Mouse (Mus musculus): ENCODE measurements around the gene Ethe1. TPM values are rescaled to one million over a fixed set of nuclear protein-coding genes. Genes with fewer than 3 reads are reported as not detected.
"Not testable (repeated sequence)": the region's sequence is repeated elsewhere in the genome, so short reads cannot be mapped to it uniquely, and the experiment has no call there.

Ethe1 gene
- total RNA-seq, 2 experiments from 2014 or later = 52.9 to 56.5 TPM

- DNase-seq = no peak
- intact Hi-C loops (cut with DNase I) = no loop called here
Observed at GRCm38 (mm10) chr7:24610144-24610878, 23.0 kb downstream of the Ethe1 start, which contains the start of gene Phldb3. Gene Phldb3, plus strand, starts transcription at chr7:24610763.

GRCm38 (mm10) chr7:24610879-24611494 is 23.6 kb downstream of the Ethe1 start:
- DNase-seq = peak; percentile 85 to 92
- intact Hi-C loops (cut with DNase I) = no loop called here

- DNase-seq = no peak
- intact Hi-C loops (cut with DNase I) = no loop called here
Observed at GRCm38 (mm10) chr7:24611709-24612108, 24.4 kb downstream of the Ethe1 start.

- intact Hi-C loops (cut with DNase I) = no loop called here
- no peak for DNase-seq
Observed at GRCm38 (mm10) chr7:24612308-24612910, 25.1 kb downstream of the Ethe1 start.

DNA sequence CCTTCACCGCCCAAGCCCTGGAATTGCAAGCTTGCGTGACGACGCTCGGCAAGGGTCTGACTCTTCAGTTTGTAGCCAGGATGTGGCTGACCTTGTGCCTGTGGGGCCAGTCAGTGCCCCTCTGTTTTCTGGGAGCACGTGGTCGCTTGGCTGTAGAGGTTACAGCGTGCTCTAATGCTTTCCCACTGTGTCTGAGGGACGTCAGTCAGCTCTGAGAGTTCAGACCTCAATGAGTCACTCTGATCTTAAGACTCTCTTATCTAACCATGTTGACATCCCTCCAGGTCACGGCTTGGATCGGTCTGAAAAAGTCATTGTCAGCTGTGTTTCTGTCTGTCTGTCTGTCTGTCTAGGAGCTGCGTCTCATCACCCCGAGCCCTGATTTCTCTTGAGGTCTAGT is 27.5 kb downstream of the Ethe1 start:
- intact Hi-C loops (cut with DNase I) = no loop called here
- DNase-seq = no peak

DNA sequence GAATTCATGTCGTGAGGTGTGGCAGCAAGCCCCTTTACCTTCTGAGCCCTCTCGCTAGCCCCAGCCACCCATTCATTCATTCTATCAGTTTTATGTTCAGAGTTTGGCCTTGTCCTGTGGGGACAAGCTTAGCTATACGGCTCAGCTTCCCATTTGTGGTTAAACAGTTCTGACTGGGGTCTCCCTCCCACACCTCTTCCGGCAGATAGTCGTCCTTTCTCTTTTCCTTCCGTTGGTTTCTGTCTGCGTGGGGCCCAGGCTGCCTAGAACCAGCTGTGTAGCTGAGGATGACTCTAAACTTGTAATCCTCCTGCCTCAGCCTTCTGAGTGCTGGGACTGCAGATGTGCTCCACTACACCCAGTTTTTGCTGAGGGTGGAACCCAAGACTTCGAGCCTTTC is 30.4 kb downstream of the Ethe1 start:
- DNase-seq = no peak
- intact Hi-C loops (cut with DNase I) = no loop called here

DNA sequence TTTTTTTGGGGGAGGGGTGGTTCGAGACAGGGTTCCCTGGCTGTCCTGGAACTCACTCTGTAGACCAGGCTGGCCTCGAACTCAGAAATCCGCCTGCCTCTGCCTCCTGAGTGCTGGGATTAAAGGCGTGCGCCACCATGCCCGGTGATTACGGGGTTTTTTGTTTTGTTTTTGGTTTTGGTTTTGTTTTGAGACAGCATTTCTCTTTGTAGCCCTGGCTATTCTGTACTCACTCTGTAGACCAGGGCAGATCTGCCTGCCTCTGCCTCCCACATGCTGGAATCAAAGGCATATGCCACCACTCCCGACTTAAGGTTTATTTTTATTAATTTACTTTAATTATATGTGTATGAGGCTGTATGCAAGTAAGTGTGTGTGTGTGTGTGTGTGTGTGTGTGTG is 31.0 kb downstream of the Ethe1 start:
- DNase-seq; intact Hi-C loops (cut with DNase I): not testable (repeated sequence)

DNA sequence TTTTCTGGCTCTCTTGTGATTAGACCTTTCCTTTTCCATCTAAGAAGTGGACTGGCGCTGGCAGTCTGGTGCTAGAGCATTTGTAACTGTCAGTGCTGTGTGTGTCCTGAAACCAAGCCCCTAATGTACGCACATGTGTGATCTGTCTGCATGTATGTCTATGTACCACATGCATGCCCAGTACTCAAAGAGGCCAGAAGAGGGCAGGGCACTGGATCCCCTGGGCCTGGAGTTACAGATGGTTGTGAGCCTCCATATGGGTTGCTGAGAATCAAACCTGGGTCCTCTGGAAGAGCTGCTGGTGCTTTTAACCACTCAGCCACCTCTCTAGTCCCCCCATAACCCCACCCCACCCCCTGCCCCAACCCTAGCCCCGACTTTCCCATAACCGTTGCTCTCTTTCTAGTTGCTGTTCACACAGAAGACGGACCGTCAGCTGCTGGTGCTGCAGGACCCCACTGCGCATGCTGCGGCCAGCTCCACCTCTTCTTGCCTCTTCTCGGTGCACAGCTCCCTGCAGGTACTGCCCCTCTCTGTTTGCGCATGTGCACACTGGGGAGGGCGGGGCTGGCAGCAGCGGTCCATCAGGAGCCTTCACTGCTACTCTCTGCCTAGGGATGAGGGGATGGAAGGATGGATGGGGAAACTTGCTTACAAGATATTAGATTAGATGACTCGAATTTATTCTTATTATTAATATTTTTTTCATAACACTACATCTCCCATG is 32.5 kb downstream of the Ethe1 start:
- intact Hi-C loops (cut with DNase I) = no loop called here
- no peak for DNase-seq

DNA sequence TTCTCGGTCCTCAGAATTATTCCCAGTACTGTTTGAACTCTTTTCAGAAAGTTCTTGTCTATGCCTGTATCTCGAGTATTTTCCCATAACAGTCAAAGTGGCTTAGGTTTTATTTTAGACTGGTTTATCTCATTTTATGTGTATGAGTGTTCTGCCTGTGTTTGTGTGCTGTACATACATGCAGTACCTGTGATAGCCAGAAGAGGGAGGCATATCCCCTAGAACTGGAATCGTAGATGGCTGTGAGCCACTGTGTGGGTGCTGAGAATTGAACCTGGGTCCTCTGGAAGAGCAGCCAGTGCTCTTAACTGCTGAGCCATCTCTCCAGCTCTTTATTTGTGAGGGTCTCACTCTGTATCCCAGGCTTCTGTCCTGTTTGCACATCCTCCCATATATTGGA is 33.9 kb downstream of the Ethe1 start:
- intact Hi-C loops (cut with DNase I) = no loop called here
- no peak for DNase-seq

GRCm38 (mm10) chr7:24622967-24623366 is 35.6 kb downstream of the Ethe1 start:
- intact Hi-C loops (cut with DNase I) = no loop called here
- no peak for DNase-seq

DNA sequence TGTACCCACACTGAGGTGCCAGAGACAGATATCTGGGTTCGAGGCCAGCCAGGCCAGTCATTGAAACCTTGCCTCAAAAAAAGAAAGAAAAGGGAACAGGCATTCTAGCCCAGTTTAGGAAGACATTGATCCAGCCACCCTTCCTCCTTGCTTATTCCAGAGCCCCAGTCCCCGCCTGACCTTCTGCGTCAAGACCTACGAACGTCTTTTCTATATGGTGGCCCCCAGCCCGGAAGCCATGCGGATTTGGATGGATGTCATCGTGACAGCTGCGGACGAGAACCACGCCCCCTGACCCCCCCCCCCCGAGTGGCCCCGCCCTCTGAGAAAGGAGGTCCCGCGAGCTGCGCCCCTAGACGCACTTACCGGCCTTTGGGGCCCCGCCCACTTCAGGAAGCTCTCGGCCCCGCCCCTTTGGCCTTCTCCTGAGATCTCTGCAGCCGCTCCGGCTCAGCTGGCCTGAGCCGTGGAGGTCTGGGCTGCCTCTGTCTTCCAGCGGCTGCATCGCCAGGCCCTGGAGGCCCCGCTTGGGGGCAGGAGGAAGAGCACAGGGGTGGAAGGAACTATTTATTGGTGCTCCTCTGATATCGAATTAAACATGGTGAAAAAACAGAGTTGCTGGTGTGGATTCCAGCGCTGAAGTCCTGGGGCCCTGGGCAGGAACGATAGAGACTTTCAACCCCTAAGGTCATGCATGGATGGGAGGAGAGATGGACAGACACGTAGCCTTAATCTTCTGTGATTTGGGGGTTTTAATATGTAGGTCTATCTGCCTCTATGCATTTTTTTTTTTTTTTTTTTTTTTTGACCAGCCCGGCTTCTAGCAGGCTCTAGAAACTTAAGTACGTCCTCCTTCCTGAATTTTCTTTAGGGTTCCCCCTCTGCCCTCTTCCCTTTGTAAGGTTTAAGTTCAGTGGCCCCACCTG is 41.6 kb downstream of the Ethe1 start:
- intact Hi-C loops (cut with DNase I) = no loop called here
- peak; percentile 71 to 77 for DNase-seq

DNA sequence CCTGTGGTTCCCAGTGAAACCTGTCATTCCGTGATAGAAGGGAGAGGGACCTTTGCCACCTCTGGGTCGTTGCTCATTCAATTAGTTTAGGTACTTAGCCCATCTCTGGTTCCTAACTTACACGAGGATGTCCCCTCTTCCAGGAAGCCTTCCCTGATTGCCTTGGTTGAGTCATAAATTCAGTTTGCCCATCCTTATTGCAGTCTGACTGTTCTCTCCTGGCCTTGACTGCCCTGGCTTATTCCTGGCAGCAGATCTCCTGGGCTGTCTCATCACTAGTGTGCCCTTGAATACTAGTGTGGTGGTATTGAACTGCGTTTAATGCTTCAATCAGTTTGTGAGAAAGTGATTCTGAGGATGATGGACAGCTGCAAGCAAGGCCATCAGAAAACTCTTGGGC is 42.3 kb downstream of the Ethe1 start:
- intact Hi-C loops (cut with DNase I) = no loop called here
- DNase-seq = no peak

GRCm38 (mm10) chr7:24630116-24630880 is 43.0 kb downstream of the Ethe1 start:
- DNase-seq = no peak
- intact Hi-C loops (cut with DNase I) = no loop called here

DNA sequence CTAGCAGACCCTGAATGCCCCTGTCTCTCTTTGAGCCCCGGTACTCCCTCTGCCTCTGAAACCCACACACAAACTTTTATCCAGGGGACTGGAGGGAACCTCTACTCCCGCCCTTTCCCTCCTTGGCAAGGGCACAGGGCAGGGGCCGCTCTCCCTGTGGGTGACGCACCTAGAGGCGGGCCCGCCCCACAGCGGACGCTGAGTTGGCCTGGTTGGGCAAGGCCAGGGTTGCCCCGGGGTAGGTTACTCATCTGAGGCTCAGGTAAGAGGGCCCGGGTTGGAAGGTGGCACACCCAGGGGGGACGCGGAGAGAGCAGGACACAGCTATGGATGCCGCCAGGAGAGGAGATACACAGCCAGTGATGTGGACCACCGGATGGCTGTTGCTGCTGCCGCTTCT is 48.9 kb downstream of the Ethe1 start, which contains the start of gene Lypd3:
TSS of gene Lypd3 (plus strand) at position 287 of the 400 bp plus-strand sequence.
- no peak for DNase-seq
- intact Hi-C loops (cut with DNase I) = no loop called here

DNA sequence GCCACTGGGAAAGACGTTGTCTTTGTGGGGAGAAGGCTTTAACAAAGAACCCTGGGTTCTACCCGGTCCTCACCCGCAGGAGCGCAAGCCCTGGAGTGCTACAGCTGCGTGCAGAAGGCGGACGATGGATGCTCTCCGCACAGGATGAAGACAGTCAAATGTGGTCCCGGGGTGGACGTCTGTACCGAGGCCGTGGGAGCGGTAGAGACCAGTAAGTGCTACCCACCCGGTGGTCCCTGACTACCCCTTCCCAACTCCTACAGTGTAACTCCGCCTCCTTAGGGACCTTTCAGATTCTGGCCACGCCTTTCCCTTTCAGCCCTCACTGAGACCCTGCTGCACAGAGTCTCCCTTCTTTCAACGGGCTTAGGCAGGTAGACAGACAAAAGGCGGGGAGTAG is 49.7 kb downstream of the Ethe1 start:
- intact Hi-C loops (cut with DNase I) = no loop called here

DNA sequence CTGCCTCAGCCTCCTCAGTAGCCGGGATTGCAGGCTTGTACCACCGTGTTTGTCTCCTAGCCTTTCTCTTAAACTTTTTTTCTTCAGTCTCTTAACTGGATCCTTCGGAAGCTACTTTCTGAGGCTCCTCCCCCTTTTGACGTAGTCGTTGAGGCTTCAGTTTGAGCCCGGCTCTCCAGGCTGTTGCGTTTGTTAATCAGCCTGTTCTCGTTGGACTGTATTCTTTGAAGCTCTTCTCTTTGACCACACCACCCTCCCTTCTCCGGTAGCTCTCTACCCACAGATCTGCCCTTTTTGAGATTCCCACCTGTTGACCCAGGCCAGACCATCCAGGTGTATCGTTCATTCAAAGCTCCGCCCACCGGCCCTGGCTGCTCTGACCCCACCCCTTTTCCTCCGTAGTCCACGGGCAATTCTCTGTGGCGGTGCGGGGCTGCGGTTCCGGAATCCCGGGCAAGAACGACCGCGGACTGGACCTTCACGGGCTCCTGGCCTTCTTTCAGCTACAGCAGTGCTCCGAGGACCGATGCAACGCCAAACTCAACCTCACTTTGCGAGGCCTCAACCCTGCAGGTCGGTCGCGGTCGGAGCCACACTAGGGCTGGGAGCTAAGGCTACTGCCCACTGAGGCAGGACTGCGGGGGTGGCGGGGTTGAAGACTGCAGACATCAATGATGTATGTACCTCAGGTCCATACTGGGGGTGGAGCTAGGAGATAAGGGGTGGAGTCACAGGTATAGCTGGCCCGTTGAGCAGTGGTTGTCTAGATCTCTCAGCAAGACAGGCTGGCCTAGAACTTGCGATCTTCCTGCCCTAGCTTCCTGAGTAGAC is 50.9 kb downstream of the Ethe1 start:
- intact Hi-C loops (cut with DNase I) = no loop called here
- no peak for DNase-seq

More for the DNA sequence above, 49.7 kb downstream of the Ethe1 start:
- no peak for DNase-seq

DNA sequence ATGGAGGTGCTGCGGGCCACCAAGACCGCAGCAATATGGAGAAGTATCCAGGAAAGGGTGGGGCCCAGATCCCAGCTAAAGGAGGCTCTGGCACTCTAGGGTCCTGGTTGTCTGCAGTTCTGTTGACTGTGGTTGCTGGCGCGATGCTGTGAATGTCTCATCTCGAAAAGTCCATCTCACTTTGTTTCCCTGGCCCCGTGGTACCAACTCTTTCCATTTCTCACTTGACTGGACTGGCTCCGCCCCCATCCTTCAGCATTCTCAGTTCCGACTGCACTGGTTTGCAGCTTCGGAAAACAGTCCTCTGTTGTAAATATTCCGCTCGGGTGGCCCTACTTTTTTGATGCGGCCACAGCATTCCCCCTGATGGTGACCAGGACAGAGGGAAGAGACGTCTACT is 53.1 kb downstream of the Ethe1 start:
- DNase-seq = no peak
- intact Hi-C loops (cut with DNase I) = no loop called here

DNA sequence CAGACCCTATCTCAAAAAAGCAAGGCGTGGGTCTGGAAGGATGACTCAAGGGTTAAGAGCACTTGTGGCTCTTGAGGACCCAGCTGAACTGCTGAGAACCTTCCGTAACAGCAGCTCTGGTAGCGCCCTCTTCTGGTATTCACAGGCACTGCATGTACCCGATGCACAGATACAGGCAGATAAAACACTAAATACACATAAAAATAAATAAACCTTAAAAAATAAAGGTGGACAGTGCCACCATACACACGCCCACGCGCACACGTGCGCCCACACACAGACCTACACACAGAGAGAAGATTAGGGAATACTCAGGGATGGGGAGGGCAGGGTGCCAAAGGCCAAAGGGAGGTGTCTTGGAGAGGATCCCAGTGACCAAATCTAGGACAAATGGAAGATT is 55.1 kb downstream of the Ethe1 start:
- peak; percentile 37 to 56 for DNase-seq
- intact Hi-C loops (cut with DNase I) = no loop called here

- intact Hi-C loops (cut with DNase I) = no loop called here
- no peak for DNase-seq
Observed at GRCm38 (mm10) chr7:24644492-24644891, 57.1 kb downstream of the Ethe1 start.
